Mouse (Mus musculus) testis, postnatal 10 days (tissue): Measurements from ENCODE around the gene Slc25a48.
A peak's percentile ranks its signal among the peaks of the same experiment; 100 is the strongest.

Source experiments
- DNase-seq: peaks from one replicate; pipeline ENCODE4 v3.0.0; 2021; ENCODE audit warnings: low spot score

The Slc25a48 gene

GRCm38 (mm10) chr13:56449239-56450030 is 11.3 kb downstream of the Slc25a48 start:
- peak; percentile 87 for DNase-seq

GRCm38 (mm10) chr13:56450035-56450434 is 11.9 kb downstream of the Slc25a48 start:
- peak; percentile 45 for DNase-seq

GRCm38 (mm10) chr13:56458001-56458400 is 19.8 kb downstream of the Slc25a48 start:
- DNase-seq: no peak

GRCm38 (mm10) chr13:56461460-56461859 is 23.3 kb downstream of the Slc25a48 start:
- DNase-seq: no peak

GRCm38 (mm10) chr13:56462791-56463190 is 24.6 kb downstream of the Slc25a48 start:
- no peak for DNase-seq

GRCm38 (mm10) chr13:56463261-56463660 is 25.1 kb downstream of the Slc25a48 start:
- no peak for DNase-seq

GRCm38 (mm10) chr13:56463750-56464149 is 25.6 kb downstream of the Slc25a48 start:
- DNase-seq: no peak

- no peak for DNase-seq
Observed at GRCm38 (mm10) chr13:56467786-56468185, 29.6 kb downstream of the Slc25a48 start.

- DNase-seq: no peak
Observed at GRCm38 (mm10) chr13:56468536-56468935, 30.4 kb downstream of the Slc25a48 start.

- DNase-seq: no peak
Observed at GRCm38 (mm10) chr13:56471211-56471610, 33.1 kb downstream of the Slc25a48 start.

GRCm38 (mm10) chr13:56471951-56472350 is 33.8 kb downstream of the Slc25a48 start:
- peak; percentile 31 for DNase-seq

- peak; percentile 29 for DNase-seq
Observed at GRCm38 (mm10) chr13:56472661-56473060, 34.5 kb downstream of the Slc25a48 start.

- DNase-seq: peak; percentile 52
Observed at GRCm38 (mm10) chr13:56475363-56475762, 37.2 kb downstream of the Slc25a48 start.

GRCm38 (mm10) chr13:56476790-56477189 is 38.6 kb downstream of the Slc25a48 start:
- peak; percentile 36 for DNase-seq

- peak; percentile 27 for DNase-seq
Observed at GRCm38 (mm10) chr13:56477271-56477670, 39.1 kb downstream of the Slc25a48 start.

- DNase-seq: peak; percentile 44
Observed at GRCm38 (mm10) chr13:56478027-56478426, 39.9 kb downstream of the Slc25a48 start.

GRCm38 (mm10) chr13:56482146-56482545 is 44.0 kb downstream of the Slc25a48 start, which contains the start of gene Il9:
Gene Il9 (minus strand): TSS chr13:56482246.
- no peak for DNase-seq

GRCm38 (mm10) chr13:56488012-56488411 is 49.9 kb downstream of the Slc25a48 start:
- no peak for DNase-seq

GRCm38 (mm10) chr13:56494440-56494839 is 56.3 kb downstream of the Slc25a48 start:
- DNase-seq: no peak

- no peak for DNase-seq
Observed at GRCm38 (mm10) chr13:56500132-56500531, 62.0 kb downstream of the Slc25a48 start.

- DNase-seq: no peak
Observed at GRCm38 (mm10) chr13:56500636-56501035, 62.5 kb downstream of the Slc25a48 start.

GRCm38 (mm10) chr13:56501866-56502420 is 63.8 kb downstream of the Slc25a48 start:
- DNase-seq: peak; percentile 25

- no peak for DNase-seq
Observed at GRCm38 (mm10) chr13:56506871-56507496, 68.8 kb downstream of the Slc25a48 start.
